Mouse (Mus musculus) G1E (cell line): ENCODE results near the gene Med23.

ENCODE experiments used
- CTCF ChIP-seq: IDR thresholded peaks from 2 replicates; pipeline ENCODE4 v1.5.1; 2012; ENCODE audit warnings: low read depth, low read length, inconsistent platforms, mixed read lengths
- GATA1 ChIP-seq: IDR thresholded peaks from 2 replicates; pipeline ENCODE4 v1.6.1; 2012; ENCODE audit warnings: borderline replicate concordance, low read length, inconsistent platforms, mixed read lengths
- GATA2 ChIP-seq: IDR thresholded peaks from 2 replicates; pipeline ENCODE4 v1.6.1; 2012; ENCODE audit warnings: low read depth, low read length, inconsistent platforms, borderline replicate concordance
- POLR2AphosphoS5 ChIP-seq: IDR thresholded peaks from 2 replicates; pipeline ENCODE4 v1.6.1; 2012; ENCODE audit warnings: low read depth, low read length, inconsistent platforms; ENCODE audit not compliant: insufficient replicate concordance

- TF ChIP-seq CTCF (peak; percentile 75; the same call in 1 of the 2 replicates), GATA1 (no peak), POLR2AphosphoS5 (no peak), GATA2 (no peak)
Observed at GRCm38 (mm10) chr10:24869760-24870290, at the start of gene Med23.
